Mouse (Mus musculus) liver, postnatal 0 days (tissue): ENCODE results near the gene Csf1.

Source experiments
- CTCF ChIP-seq: sonication (generic); IDR thresholded peaks from 2 replicates; pipeline ENCODE4 v1.5.1; 2016; ENCODE audit warnings: antibody characterized with exemption, low read depth
- EP300 ChIP-seq: IDR thresholded peaks from 2 replicates; pipeline ENCODE4 v1.6.1; 2016; ENCODE audit warnings: antibody characterized with exemption, low read depth, mild to moderate bottlenecking

- TF ChIP-seq CTCF (no peak), EP300 (no peak)
These were observed 59.6 kb downstream of the Csf1 start for GRCm38 (mm10) chr3:107700625-107701024.
